Mouse (Mus musculus): ENCODE results near the gene Stmn1.

Gene Stmn1

GRCm38 (mm10) chr4:134514309-134514930 lies 46.3 kb downstream of the Stmn1 start:
- no peak for DNase-seq (ENCODE audit: low read depth, low spot score)

GRCm38 (mm10) chr4:134515614-134516013 lies 47.5 kb downstream of the Stmn1 start:
- no peak for DNase-seq (ENCODE audit: low read depth, low spot score)

- no peak for DNase-seq (ENCODE audit: low read depth, low spot score)
Measured at GRCm38 (mm10) chr4:134516981-134517380, 48.9 kb downstream of the Stmn1 start.

- DNase-seq (ENCODE audit: low read depth, low spot score): no peak
Measured at GRCm38 (mm10) chr4:134517719-134518118, 49.6 kb downstream of the Stmn1 start.

- DNase-seq (ENCODE audit: low read depth, low spot score): no peak
Measured at GRCm38 (mm10) chr4:134518541-134518940, 50.4 kb downstream of the Stmn1 start.

- DNase-seq (ENCODE audit: low read depth, low spot score): no peak
Measured at GRCm38 (mm10) chr4:134519281-134519680, 51.2 kb downstream of the Stmn1 start.
